Mouse (Mus musculus) G1E (cell line): ENCODE measurements around the gene Mier1.

Experiments
- CTCF ChIP-seq: IDR thresholded peaks from 2 replicates; pipeline ENCODE4 v1.5.1; 2012; ENCODE audit warnings: low read depth, low read length, inconsistent platforms, mixed read lengths
- GATA1 ChIP-seq: IDR thresholded peaks from 2 replicates; pipeline ENCODE4 v1.6.1; 2012; ENCODE audit warnings: borderline replicate concordance, low read length, inconsistent platforms, mixed read lengths
- POLR2AphosphoS5 ChIP-seq: IDR thresholded peaks from 2 replicates; pipeline ENCODE4 v1.6.1; 2012; ENCODE audit warnings: low read depth, low read length, inconsistent platforms; ENCODE audit not compliant: insufficient replicate concordance
- TAL1 ChIP-seq: conservative IDR thresholded peaks from 2 replicates; pipeline ENCODE4 v1.6.1; 2012; ENCODE audit warnings: low read depth, low read length, inconsistent platforms, mixed read lengths

DNA sequence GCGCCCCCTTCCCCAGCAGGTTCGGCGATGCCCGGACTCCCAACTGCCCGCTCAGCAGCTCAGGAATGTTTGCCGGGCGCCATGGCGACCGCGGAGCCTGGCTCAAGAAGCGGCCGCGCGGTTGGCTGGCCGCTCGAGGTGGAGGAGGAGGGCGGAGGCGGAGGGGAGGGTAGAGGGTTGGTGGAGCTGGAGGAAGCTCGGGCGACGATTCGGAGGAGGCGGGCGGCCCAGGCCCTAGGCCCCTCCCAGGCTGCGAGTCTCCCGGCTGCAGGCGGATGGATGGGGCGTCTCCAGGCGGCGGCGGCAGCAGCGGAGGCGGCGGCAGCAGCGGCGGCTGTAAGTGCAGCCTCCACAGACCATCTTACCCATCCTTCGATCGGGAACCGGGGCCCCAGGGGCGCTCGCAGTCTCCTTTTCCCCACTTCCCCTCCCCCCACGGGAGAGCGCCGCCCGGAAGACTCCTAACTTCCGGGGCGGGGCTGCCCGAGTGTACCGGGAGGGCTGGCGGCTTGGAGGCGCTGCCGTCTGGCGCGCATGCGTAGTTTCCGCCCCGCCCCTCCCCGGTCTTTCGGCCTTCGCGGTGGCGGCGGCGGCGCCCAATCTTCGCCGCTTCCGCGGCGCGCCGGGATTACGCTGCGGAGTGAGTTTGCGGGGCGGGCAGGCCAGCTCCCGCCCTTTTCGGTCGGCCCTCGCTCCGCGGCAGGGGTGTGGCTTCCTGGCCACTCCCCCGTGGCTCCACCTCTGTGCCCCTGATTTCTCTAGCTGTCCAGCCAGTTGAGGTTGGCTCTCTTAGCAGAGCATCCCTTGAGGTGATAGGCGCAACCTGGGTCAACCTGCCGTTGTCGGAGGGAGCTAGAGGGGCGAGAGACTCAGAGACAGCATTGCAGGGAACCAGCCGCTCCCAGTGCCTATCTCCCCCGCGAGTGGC, at the start of gene Mier1, which contains the start of gene Wdr78:
- TF ChIP-seq CTCF (no peak), TAL1 (no peak), POLR2AphosphoS5 (no peak), GATA1 (no peak)
